Mouse (Mus musculus) neutrophil, adult 59 days (primary cell): ENCODE data around the gene Olfr535. TPM values are rescaled to one million over a fixed set of nuclear protein-coding genes. Genes with fewer than 3 reads are reported as not detected.

ENCODE experiments used
- total RNA-seq, 2 experiments: library from RNA; stranded (reverse); gene quantifications; 1 replicate in 1 of 2; 2 replicates in 1 of 2; pipeline ENCODE4 v1.2.4; 2023

Gene Olfr535
- total RNA-seq = not detected

DNA sequence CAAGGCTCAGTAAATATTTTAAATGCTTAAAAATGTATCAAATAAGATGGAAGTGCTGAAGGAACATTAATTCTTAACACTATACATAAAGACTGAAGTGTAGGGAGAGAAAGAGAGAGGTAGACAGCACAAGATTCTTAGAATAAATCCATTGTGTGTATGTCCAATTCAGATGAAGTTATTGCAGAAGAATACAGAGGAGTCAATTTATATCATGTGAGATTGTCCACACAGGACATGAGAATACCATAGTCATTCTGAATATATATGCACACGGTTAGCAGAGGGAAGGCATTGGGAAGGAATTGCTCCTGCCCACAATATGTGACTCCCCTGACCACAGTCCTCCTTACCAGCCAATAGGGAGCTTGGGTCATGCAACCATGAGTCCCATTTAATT is at the start of gene Olfr535:
Gene Olfr535 (plus strand): TSS at position 301 of the 400 bp plus-strand sequence.

DNA sequence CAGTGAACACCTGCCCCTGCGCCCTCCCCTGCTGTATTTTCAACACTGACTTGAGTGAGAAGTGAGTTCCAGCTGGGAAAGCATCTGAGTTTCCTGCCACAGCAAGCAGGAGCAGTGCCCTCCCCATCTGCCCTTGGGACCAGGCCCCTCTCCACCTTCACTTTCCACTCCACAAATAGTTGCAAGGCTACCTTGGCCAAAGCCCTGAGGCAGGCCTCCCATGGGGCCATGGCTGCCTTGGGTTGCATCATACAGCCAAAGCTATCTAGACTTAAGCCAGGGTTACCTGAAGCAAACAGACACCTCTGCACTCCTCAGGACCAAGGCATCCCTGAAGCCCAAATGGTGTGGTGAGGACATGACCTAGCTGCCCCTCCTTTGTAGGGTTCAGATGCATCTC is 20.9 kb upstream of the Olfr535 start, which contains the start of gene Olfr533:
Gene Olfr533 (plus strand): TSS at position 301 of the 400 bp plus-strand sequence.

DNA sequence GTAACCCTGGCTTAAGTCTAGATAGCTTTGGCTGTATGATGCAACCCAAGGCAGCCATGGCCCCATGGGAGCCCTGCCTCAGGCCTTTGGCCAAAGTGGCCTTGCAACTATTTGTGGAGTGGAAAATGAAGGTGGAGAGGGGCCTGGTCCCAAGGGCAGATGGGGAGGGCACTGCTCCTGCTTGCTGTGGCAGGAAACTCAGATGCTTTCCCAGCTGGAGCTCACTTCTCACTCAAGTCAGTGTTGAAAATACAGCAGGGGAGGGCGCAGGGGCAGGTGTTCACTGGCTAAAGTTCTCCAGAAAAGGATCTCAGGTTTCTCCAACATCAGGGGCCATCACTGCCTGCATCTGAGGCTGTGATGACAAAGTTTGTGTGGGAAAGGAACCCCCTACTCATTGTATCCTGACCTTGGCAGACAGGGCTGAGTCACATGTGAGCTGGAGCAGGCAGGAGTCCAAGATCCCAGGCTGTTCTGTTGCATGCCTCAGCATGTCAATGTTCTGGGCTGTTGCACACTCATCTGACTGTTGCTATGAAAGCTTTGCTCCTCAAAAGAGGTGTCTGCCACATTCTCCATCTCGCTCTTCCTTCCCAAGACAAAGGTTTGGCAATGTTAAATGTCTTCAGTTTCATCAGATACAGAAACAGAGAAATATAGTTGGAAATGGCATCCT is 23.5 kb downstream of the Olfr535 start, which contains the start of gene Olfr536:
Gene Olfr536 (minus strand): TSS at position 51 of the 676 bp plus-strand sequence.

Other genes with a start within 250 kb of the Olfr535 start
- gene 5830411N06Rik, start 236.9 kb upstream of the Olfr535 start, total RNA-seq = under 1 TPM in 1 of 2 experiments, not detected in 1; 0.11 TPM
- not detected for gene Olfr525, start 163.4 kb upstream of the Olfr535 start, total RNA-seq
- gene Olfr527, start 150.2 kb upstream of the Olfr535 start, total RNA-seq = not detected
- not detected for gene Olfr60, start 122.5 kb upstream of the Olfr535 start, total RNA-seq
- gene Olfr530, start 107.9 kb upstream of the Olfr535 start, total RNA-seq = not detected
- not detected for gene Olfr531, start 81.3 kb upstream of the Olfr535 start, total RNA-seq
- not detected for gene Olfr532, start 62.6 kb upstream of the Olfr535 start, total RNA-seq
- gene Olfr533, start 20.8 kb upstream of the Olfr535 start, total RNA-seq = not detected
- gene Olfr536, start 23.2 kb downstream of the Olfr535 start, total RNA-seq = not detected
- gene Olfr538, start 83.7 kb downstream of the Olfr535 start, total RNA-seq = not detected
- not detected for gene Olfr46, start 117.1 kb downstream of the Olfr535 start, total RNA-seq
- gene Olfr61, start 144.8 kb downstream of the Olfr535 start, total RNA-seq = not detected
- not detected for gene Olfr53, start 162.2 kb downstream of the Olfr535 start, total RNA-seq
- not detected for gene Olfr539, start 175.7 kb downstream of the Olfr535 start, total RNA-seq
- not detected for gene Olfr45, start 197.7 kb downstream of the Olfr535 start, total RNA-seq
- not detected for gene Olfr541, start 213.1 kb downstream of the Olfr535 start, total RNA-seq